Mouse (Mus musculus) limb, embryonic 10.5 days (tissue): ENCODE measurements around the gene Kif13a. TPM values are rescaled to one million over a fixed set of nuclear protein-coding genes. Genes with fewer than 3 reads are reported as not detected.

Experiments
- DNase-seq: peaks from one replicate; pipeline ENCODE4 v3.0.0-alpha.2; 2017; ENCODE audit warnings: low spot score
- H3K27ac ChIP-seq: fragments of 300-500 bp; sonication (generic); 2 replicates; pipeline ENCODE4 v1.5.1; 2016; ENCODE audit warnings: mild to moderate bottlenecking
- H3K27me3 ChIP-seq: fragments of 300-500 bp; sonication (generic); 2 replicates; pipeline ENCODE4 v1.6.1; 2016; ENCODE audit warnings: low read depth, mild to moderate bottlenecking; ENCODE audit not compliant: poor library complexity, severe bottlenecking
- H3K36me3 ChIP-seq: fragments of 300-500 bp; sonication (generic); 2 replicates; pipeline ENCODE4 v1.6.1; 2016; ENCODE audit warnings: mild to moderate bottlenecking, moderate library complexity
- H3K4me1 ChIP-seq: fragments of 300-500 bp; sonication (generic); 2 replicates; pipeline ENCODE4 v1.6.1; 2016
- H3K4me3 ChIP-seq: fragments of 300-500 bp; sonication (generic); 2 replicates; pipeline ENCODE4 v1.5.1; 2016; ENCODE audit warnings: mild to moderate bottlenecking, moderate library complexity
- H3K9me3 ChIP-seq: fragments of 300-500 bp; sonication (generic); replicated peaks from 2 replicates; pipeline ENCODE4 v1.6.1; 2016; ENCODE audit warnings: mild to moderate bottlenecking
- WGBS: fragments of 180-500 bp; shearing (Covaris S2); methylation state at CpG from one replicate; pipeline ENCODE4 v1.1.7; 2016; 5-methylcytosine and 5-hydroxymethylcytosine counted together
- polyA plus RNA-seq: library from polyadenylated mRNA; unstranded; fragments of >200 nt; fragmentation: Nextera tagmentation; extraction: Ambion mirVana; gene quantifications from 2 replicates; pipeline ENCODE4 v1.2.1, GENCODE M21; 2016

The Kif13a gene
- polyA plus RNA-seq, 1 experiment from 2014 or later = 13.6 TPM

DNA sequence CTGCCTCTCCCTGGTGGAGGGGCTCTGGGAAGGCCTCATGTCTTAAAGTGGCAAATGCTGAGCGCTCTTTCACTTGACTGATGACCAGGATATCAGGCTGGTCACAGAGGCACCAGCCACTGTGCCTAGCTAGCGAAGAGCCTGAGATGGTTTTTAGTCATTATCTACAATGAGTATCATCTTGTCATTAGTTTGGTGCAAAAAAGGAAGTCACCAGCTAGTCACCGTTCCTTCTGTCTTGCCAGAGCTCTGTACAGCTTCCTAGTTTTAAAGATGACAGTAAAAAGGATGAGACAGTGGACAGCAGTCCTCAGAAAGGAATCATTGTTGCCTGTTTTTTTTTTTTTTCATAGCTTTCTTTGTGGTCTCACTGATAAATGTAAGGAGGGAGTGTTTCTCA is 90.4 kb downstream of the Kif13a start:
- WGBS = 90% methylated on average over 3 of the region's 3 CpGs
- no peak overlapping the region for H3K4me3 ChIP-seq
- no peaks in the 10 kb centered on the region for H3K27me3 ChIP-seq
- no peaks in the 10 kb centered on the region for H3K4me1 ChIP-seq
- DNase-seq = no peak
- H3K36me3 ChIP-seq = peaks cover 8% of the 10 kb centered on the region
- H3K9me3 ChIP-seq = no peaks in the 10 kb centered on the region
- no peak overlapping the region for H3K27ac ChIP-seq

DNA sequence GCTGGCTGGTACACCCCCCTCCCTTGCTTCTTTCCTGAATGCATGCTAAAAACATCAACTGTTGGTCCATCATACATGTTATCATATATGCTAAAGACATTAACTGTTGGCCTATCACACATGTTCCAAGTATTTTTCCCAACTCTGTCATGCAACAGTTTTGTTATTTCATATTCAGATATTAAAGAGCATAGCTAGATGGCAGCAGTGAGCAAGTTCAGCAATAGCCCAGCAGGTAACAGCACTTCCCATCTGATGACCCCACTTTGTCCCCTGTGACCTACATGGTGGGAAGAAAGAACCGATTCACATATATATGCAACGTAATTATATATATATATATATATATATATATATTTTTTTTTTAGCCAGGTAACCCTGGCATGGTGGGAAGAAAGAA is 91.1 kb downstream of the Kif13a start:
- DNase-seq = no peak
- H3K4me1 ChIP-seq = no peaks in the 10 kb centered on the region
- no peaks in the 10 kb centered on the region for H3K9me3 ChIP-seq
- no peaks in the 10 kb centered on the region for H3K27me3 ChIP-seq
- WGBS = 75% methylated on average over 2 of the region's 2 CpGs
- no peak overlapping the region for H3K4me3 ChIP-seq
- no peak overlapping the region for H3K27ac ChIP-seq
- H3K36me3 ChIP-seq = peaks cover 12% of the 10 kb centered on the region

- no peaks in the 10 kb centered on the region for H3K4me1 ChIP-seq
- H3K4me3 ChIP-seq = no peak overlapping the region
- no peak for DNase-seq
- H3K27ac ChIP-seq = no peak overlapping the region
- H3K9me3 ChIP-seq = no peaks in the 10 kb centered on the region
- H3K27me3 ChIP-seq = no peaks in the 10 kb centered on the region
- H3K36me3 ChIP-seq = peaks cover 34% of the 10 kb centered on the region
- WGBS = 97% methylated on average over 11 of the region's 11 CpGs
Measured at GRCm38 (mm10) chr13:46835351-46835750, 94.3 kb downstream of the Kif13a start.

- 94% methylated on average over 10 of the region's 10 CpGs for WGBS
- peaks cover 40% of the 10 kb centered on the region for H3K36me3 ChIP-seq
Measured at GRCm38 (mm10) chr13:46834805-46835204, 94.9 kb downstream of the Kif13a start.

DNA sequence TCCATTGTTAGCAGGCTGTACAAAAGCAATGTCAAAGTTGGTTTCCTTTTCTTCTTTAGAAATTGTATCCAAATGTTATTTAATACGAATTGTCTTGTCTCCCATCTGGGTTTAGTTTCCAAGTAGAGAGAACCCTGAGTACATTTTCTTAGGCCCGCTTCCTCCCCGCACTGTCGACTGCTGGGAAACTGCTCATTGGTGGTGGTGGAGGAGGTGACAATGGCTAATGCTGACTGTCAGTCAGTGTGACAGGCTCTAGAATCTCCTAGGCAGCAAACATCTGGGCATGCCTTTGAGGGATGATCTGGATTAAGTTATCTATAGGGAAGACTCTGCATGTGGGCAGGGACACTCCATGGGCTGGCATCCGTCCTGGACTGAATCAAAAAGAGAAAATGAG is 96.1 kb downstream of the Kif13a start:
- Histone ChIP-seq H3K9me3 (no peaks in the 10 kb centered on the region), H3K4me1 (no peaks in the 10 kb centered on the region)

More at GRCm38 (mm10) chr13:46834805-46835204, 94.9 kb downstream of the Kif13a start:
- H3K27me3 ChIP-seq = no peaks in the 10 kb centered on the region
- no peaks in the 10 kb centered on the region for H3K9me3 ChIP-seq
- no peak overlapping the region for H3K27ac ChIP-seq
- H3K4me1 ChIP-seq = no peaks in the 10 kb centered on the region
- DNase-seq = no peak
- no peak overlapping the region for H3K4me3 ChIP-seq

DNA sequence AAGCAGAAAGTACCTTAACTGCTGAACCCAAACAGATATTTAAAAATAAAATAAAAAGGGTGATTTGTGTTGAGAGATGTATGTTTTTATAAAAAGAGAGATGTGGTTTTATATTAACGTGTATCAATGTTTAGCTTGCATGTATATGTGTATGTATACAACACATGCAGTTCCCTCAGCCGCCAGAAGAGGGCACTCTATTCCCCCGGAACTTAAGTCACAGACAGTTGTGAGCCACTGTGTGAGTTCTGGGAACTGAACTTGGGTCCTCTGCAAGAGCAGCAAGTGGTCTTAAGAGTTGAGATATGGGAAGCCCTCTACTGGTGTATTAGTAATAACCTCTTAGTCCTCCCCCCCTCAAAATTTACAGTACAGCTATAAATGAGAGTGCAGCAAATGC is 96.7 kb downstream of the Kif13a start:
- H3K27ac ChIP-seq = no peak overlapping the region

More for the DNA sequence above, 96.1 kb downstream of the Kif13a start:
- 96% methylated on average over 5 of the region's 5 CpGs for WGBS
- no peaks in the 10 kb centered on the region for H3K27me3 ChIP-seq
- H3K27ac ChIP-seq = no peak overlapping the region
- H3K4me3 ChIP-seq = no peak overlapping the region
- DNase-seq = no peak
- peaks cover 49% of the 10 kb centered on the region for H3K36me3 ChIP-seq

DNA sequence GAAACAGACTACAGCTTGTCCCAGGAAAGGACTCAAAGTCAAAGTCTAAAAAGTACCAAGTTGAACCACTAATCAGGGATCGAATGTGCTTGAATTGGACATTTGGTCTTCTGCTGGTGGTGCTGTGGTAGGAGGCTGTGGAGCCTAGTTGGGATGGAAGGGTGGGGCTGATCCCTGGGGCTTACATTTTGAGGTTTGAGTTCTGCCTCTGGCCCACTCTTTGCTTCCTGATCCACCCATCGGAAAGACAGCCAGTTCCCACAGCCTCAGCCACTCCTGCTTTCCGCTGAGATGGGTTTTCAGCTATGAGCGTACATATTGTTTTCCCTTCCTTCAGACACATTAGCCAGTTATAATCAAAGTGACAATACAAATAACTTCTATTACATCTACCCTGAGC is 106.4 kb downstream of the Kif13a start:
- Histone ChIP-seq H3K9me3 (no peaks in the 10 kb centered on the region), H3K36me3 (peaks cover 57% of the 10 kb centered on the region)

More for the DNA sequence above, 96.7 kb downstream of the Kif13a start:
- no peak for DNase-seq
- H3K4me3 ChIP-seq = no peak overlapping the region
- H3K4me1 ChIP-seq = no peaks in the 10 kb centered on the region
- no peaks in the 10 kb centered on the region for H3K9me3 ChIP-seq
- no peaks in the 10 kb centered on the region for H3K27me3 ChIP-seq
- peaks cover 52% of the 10 kb centered on the region for H3K36me3 ChIP-seq
- 62% methylated on average over 3 of the region's 3 CpGs for WGBS

DNA sequence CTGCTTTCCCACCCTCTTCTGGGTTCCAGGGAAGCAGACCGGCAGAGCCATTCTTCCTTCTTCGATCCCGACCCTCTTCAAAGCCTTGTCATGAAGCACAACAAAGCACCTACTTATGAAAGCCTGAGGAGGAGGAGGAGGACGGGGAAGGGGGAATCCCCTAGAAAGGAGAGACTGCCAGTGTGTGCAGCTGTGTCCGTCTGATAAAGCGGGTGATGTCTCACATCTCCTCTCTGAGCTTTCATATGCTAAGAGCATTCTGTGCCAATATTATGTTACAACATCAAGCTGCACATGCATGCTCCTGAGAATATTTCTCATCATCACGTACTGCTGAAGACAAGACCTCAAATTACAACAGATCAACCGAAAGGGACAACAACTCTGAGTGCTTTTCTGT is 107.5 kb downstream of the Kif13a start:
- DNase-seq = no peak

More for the DNA sequence above, 106.4 kb downstream of the Kif13a start:
- no peak for DNase-seq
- Histone ChIP-seq H3K27me3 (no peaks in the 10 kb centered on the region), H3K4me1 (peaks cover 10% of the 10 kb centered on the region), H3K4me3 (no peak overlapping the region), H3K27ac (no peak overlapping the region)
- WGBS = 91% methylated on average over 4 of the region's 4 CpGs

GRCm38 (mm10) chr13:46819729-46820223 is 109.9 kb downstream of the Kif13a start:
- no peak overlapping the region for H3K27ac ChIP-seq
- no peaks in the 10 kb centered on the region for H3K9me3 ChIP-seq
- DNase-seq = no peak
- no peaks in the 10 kb centered on the region for H3K27me3 ChIP-seq
- peaks cover 42% of the 10 kb centered on the region for H3K36me3 ChIP-seq
- 82% methylated on average over 13 of the region's 13 CpGs for WGBS
- H3K4me3 ChIP-seq = no peak overlapping the region
- peaks cover 10% of the 10 kb centered on the region for H3K4me1 ChIP-seq

More for the DNA sequence above, 107.5 kb downstream of the Kif13a start:
- Histone ChIP-seq H3K27ac (no peak overlapping the region), H3K27me3 (no peaks in the 10 kb centered on the region), H3K36me3 (peaks cover 50% of the 10 kb centered on the region), H3K4me3 (no peak overlapping the region), H3K4me1 (peaks cover 10% of the 10 kb centered on the region), H3K9me3 (no peaks in the 10 kb centered on the region)
- 87% methylated on average over 8 of the region's 8 CpGs for WGBS

- no peak overlapping the region for H3K27ac ChIP-seq
- no peak for DNase-seq
Measured at GRCm38 (mm10) chr13:46819202-46819728, 110.4 kb downstream of the Kif13a start.

GRCm38 (mm10) chr13:46818374-46818773 is 111.3 kb downstream of the Kif13a start:
- DNase-seq = no peak
- Histone ChIP-seq H3K4me1 (peaks cover 10% of the 10 kb centered on the region), H3K27ac (no peak overlapping the region), H3K36me3 (peaks cover 40% of the 10 kb centered on the region), H3K9me3 (no peaks in the 10 kb centered on the region), H3K27me3 (no peaks in the 10 kb centered on the region), H3K4me3 (no peak overlapping the region)
- WGBS = 84% methylated on average over 9 of the region's 9 CpGs

More at GRCm38 (mm10) chr13:46819202-46819728, 110.4 kb downstream of the Kif13a start:
- Histone ChIP-seq H3K27me3 (no peaks in the 10 kb centered on the region), H3K36me3 (peaks cover 39% of the 10 kb centered on the region), H3K4me1 (peaks cover 10% of the 10 kb centered on the region), H3K9me3 (no peaks in the 10 kb centered on the region), H3K4me3 (no peak overlapping the region)
- 60% methylated on average over 8 of the region's 8 CpGs for WGBS

- no peak for DNase-seq
- H3K27me3 ChIP-seq = no peaks in the 10 kb centered on the region
- H3K4me3 ChIP-seq = no peak overlapping the region
- no peaks in the 10 kb centered on the region for H3K4me1 ChIP-seq
- peaks cover 70% of the 10 kb centered on the region for H3K36me3 ChIP-seq
- H3K27ac ChIP-seq = no peak overlapping the region
- WGBS = 94% methylated on average over 15 of the region's 15 CpGs
- H3K9me3 ChIP-seq = no peaks in the 10 kb centered on the region
Measured at GRCm38 (mm10) chr13:46812648-46813184, 117.0 kb downstream of the Kif13a start.

DNA sequence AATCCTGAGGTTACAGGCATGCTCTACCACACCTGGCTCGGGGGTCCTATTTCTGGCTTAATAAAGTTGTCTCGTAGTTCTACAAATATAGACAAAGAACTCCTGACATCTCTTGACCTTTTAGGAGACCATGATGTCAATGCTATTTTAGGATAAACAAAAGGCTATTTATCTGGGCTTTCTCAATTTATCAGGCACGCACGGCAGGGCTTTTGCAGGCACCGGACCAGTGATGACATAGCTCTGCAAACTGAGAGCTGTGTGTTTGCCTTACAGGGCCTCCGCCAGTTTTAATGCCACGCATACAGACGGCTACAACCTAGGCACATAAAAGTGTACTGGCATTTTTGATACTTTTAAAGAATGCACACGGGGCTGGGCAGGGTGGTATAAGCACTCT is 118.0 kb downstream of the Kif13a start:
- Histone ChIP-seq H3K36me3 (peaks cover 71% of the 10 kb centered on the region), H3K9me3 (no peaks in the 10 kb centered on the region), H3K27ac (no peak overlapping the region), H3K4me3 (no peak overlapping the region), H3K27me3 (no peaks in the 10 kb centered on the region), H3K4me1 (no peaks in the 10 kb centered on the region)
- 90% methylated on average over 9 of the region's 9 CpGs for WGBS
- no peak for DNase-seq
